Mouse (Mus musculus) spleen, adult 2 months (tissue): ENCODE measurements around the gene Sarm1. TPM values are rescaled to one million over a fixed set of nuclear protein-coding genes. Genes with fewer than 3 reads are reported as not detected.

Experiments used
- DNase-seq, 2 experiments: peaks; one replicate each; pipeline versions ENCODE4 v3.0.0 to v3.0.0-alpha.2; 2012 to 2021; ENCODE audit warnings: low spot score in 2 of 2, low read depth in 1 of 2
- H3K27ac ChIP-seq: fragments of 200-500 bp; 2 replicates; pipeline ENCODE4 v1.5.1; 2012; ENCODE audit warnings: low read length, inconsistent platforms; ENCODE audit not compliant: insufficient read depth
- H3K27me3 ChIP-seq: fragments of 200-500 bp; 2 replicates; pipeline ENCODE4 v1.6.1; 2012; ENCODE audit warnings: mild to moderate bottlenecking, moderate library complexity, low read length, inconsistent platforms; ENCODE audit not compliant: control insufficient read depth, insufficient read depth
- H3K36me3 ChIP-seq: fragments of 200-500 bp; 2 replicates; pipeline ENCODE4 v1.6.1; 2012; ENCODE audit warnings: mild to moderate bottlenecking, low read length, inconsistent platforms; ENCODE audit not compliant: control insufficient read depth, insufficient read depth
- H3K4me1 ChIP-seq: fragments of 200-500 bp; 2 replicates; pipeline ENCODE4 v1.6.1; 2011; ENCODE audit warnings: inconsistent platforms; ENCODE audit not compliant: control insufficient read depth, insufficient read depth, insufficient read length
- H3K4me3 ChIP-seq: fragments of 200-500 bp; 2 replicates; pipeline ENCODE4 v1.5.1; 2011; ENCODE audit warnings: mild to moderate bottlenecking, inconsistent platforms; ENCODE audit not compliant: insufficient read depth, insufficient read length; ENCODE audit errors: extremely low read depth
- CTCF ChIP-seq: fragments of 200-500 bp; IDR thresholded peaks from 2 replicates; pipeline ENCODE4 v1.5.1; 2011; ENCODE audit warnings: mild to moderate bottlenecking, inconsistent platforms; ENCODE audit not compliant: insufficient read depth, insufficient read length, insufficient replicate concordance; ENCODE audit errors: extremely low read depth
- POLR2A ChIP-seq: fragments of 200-500 bp; IDR thresholded peaks from 2 replicates; pipeline ENCODE4 v1.6.1; 2011; ENCODE audit warnings: low read depth, low read length, inconsistent platforms
- WGBS: fragments of 180-500 bp; shearing (Covaris S2); methylation state at CpG from one replicate; pipeline ENCODE4 v1.1.7; 2018; 5-methylcytosine and 5-hydroxymethylcytosine counted together
- polyA plus RNA-seq: library from polyadenylated mRNA; depleted of rRNA; stranded (reverse); fragments of >200 nt; gene quantifications from 2 replicates; pipeline ENCODE4 v1.2.3, GENCODE M21; 2012

Gene Sarm1
- polyA plus RNA-seq, 1 experiment: 0.51 TPM

GRCm38 (mm10) chr11:78523241-78523955 is 25.8 kb upstream of the Sarm1 start:
- Histone ChIP-seq H3K36me3 (peaks cover 45% of the 10 kb centered on the region), H3K4me3 (no peak overlapping the region), H3K27ac (no peak overlapping the region), H3K4me1 (no peaks in the 10 kb centered on the region), H3K27me3 (no peaks in the 10 kb centered on the region)
- DNase-seq: no peak
- TF ChIP-seq POLR2A (no peak), CTCF (no peak)
- WGBS: 93% methylated on average over 9 of the region's 9 CpGs

- Histone ChIP-seq H3K4me3 (no peak overlapping the region), H3K4me1 (no peaks in the 10 kb centered on the region), H3K36me3 (peaks cover 40% of the 10 kb centered on the region), H3K27me3 (no peaks in the 10 kb centered on the region), H3K27ac (no peak overlapping the region)
- no peak for TF ChIP-seq CTCF
- TF ChIP-seq POLR2A: no peak
- 97% methylated on average over 1 of the region's 1 CpGs for WGBS
- DNase-seq: no peak
These were observed 25.0 kb upstream of the Sarm1 start for GRCm38 (mm10) chr11:78522481-78522997.

- no peak for DNase-seq
- no peak overlapping the region for H3K27ac ChIP-seq
- H3K36me3 ChIP-seq: peaks cover 38% of the 10 kb centered on the region
- no peaks in the 10 kb centered on the region for H3K4me1 ChIP-seq
- TF ChIP-seq CTCF (no peak), POLR2A (no peak)
- WGBS: 86% methylated on average over 3 of the region's 3 CpGs
- H3K4me3 ChIP-seq: no peak overlapping the region
- H3K27me3 ChIP-seq: no peaks in the 10 kb centered on the region
These were observed 24.3 kb upstream of the Sarm1 start for GRCm38 (mm10) chr11:78521880-78522279.

- H3K36me3 ChIP-seq: peaks cover 33% of the 10 kb centered on the region
- DNase-seq: no peak
These were observed 21.4 kb upstream of the Sarm1 start for GRCm38 (mm10) chr11:78518931-78519330.

GRCm38 (mm10) chr11:78515549-78516325 is 18.2 kb upstream of the Sarm1 start:
- Histone ChIP-seq H3K27me3 (no peaks in the 10 kb centered on the region), H3K27ac (no peak overlapping the region), H3K36me3 (peaks cover 14% of the 10 kb centered on the region), H3K4me1 (no peaks in the 10 kb centered on the region; the same call in 1 of the 2 replicates), H3K4me3 (no peak overlapping the region)
- no peak for DNase-seq
- TF ChIP-seq POLR2A: no peak
- no peak for TF ChIP-seq CTCF
- 76% methylated on average over 2 of the region's 2 CpGs for WGBS

More at GRCm38 (mm10) chr11:78518931-78519330, 21.4 kb upstream of the Sarm1 start:
- Histone ChIP-seq H3K4me3 (no peak overlapping the region), H3K4me1 (no peaks in the 10 kb centered on the region), H3K27ac (no peak overlapping the region), H3K27me3 (no peaks in the 10 kb centered on the region)
- WGBS: 94% methylated on average over 10 of the region's 10 CpGs
- TF ChIP-seq POLR2A (no peak), CTCF (no peak)

GRCm38 (mm10) chr11:78513106-78513790 is 15.7 kb upstream of the Sarm1 start:
- no peak overlapping the region for H3K4me3 ChIP-seq

More at GRCm38 (mm10) chr11:78513106-78513790, 15.7 kb upstream of the Sarm1 start:
- H3K27me3 ChIP-seq: no peaks in the 10 kb centered on the region
- no peak for TF ChIP-seq POLR2A
- no peak for TF ChIP-seq CTCF
- no peak for DNase-seq
- peaks cover 12% of the 10 kb centered on the region for H3K36me3 ChIP-seq
- H3K4me1 ChIP-seq: no peaks in the 10 kb centered on the region; the same call in 1 of the 2 replicates
- WGBS: 81% methylated on average over 3 of the region's 3 CpGs
- H3K27ac ChIP-seq: no peak overlapping the region
